Mouse (Mus musculus) liver (tissue): ENCODE measurements around the gene Gm10406.
"Not testable (repeated sequence)": the region's sequence is repeated elsewhere in the genome, so short reads cannot be mapped to it uniquely, and the experiment has no call there.

Experiments used
- DNase-seq: peaks from one replicate; pipeline ENCODE4 v3.0.0-alpha.2; 2020; ENCODE audit warnings: mixed read lengths

The Gm10406 gene

GRCm38 (mm10) chr14:7026781-7027749 is at the start of gene Gm10406:
TSS of gene Gm10406 (minus strand) at chr14:7027449.
- peak; percentile 2 for DNase-seq

GRCm38 (mm10) chr14:7044870-7045269 is 17.6 kb upstream of the Gm10406 start, which contains the start of gene Gm3685:
TSS of gene Gm3685 (minus strand) at chr14:7044970.
- not testable (repeated sequence) for DNase-seq

GRCm38 (mm10) chr14:7026274-7026673 is 975 bp downstream of the Gm10406 start:
- DNase-seq: not testable (repeated sequence)

- not testable (repeated sequence) for DNase-seq
These were observed 53.5 kb downstream of the Gm10406 start, which contains the start of gene Gm6356 for GRCm38 (mm10) chr14:6973718-6974117. TSS of gene Gm6356 (minus strand) at chr14:6973818.
